ENCODE assay signal across 8 mouse cellular contexts in genomic region chr6:35256691-35257090, GRCm38 (mm10). TPM values are rescaled to one million over a fixed set of nuclear protein-coding genes. Genes with fewer than 3 reads are reported as not detected.
DNase-seq lines count a peak whose midpoint lies in the region; ATAC-seq lines count a peak whose summit lies in the region.

No protein-coding gene starts in this region.

- no peak overlapping the region for H3K4me2 ChIP-seq in midbrain, embryonic 14.5 days (ENCODE audit: low read length)
- no peak overlapping the region for H3K4me2 ChIP-seq in hindbrain, embryonic 12.5 days (replicated peaks)

- no peaks in the 10 kb centered on the region for H3K27me3 ChIP-seq in midbrain, embryonic 14.5 days (ENCODE audit: control insufficient read depth, insufficient read depth, low read length)
- no peaks in the 10 kb centered on the region for H3K27me3 ChIP-seq in hindbrain, embryonic 12.5 days

- H3K36me3 ChIP-seq in midbrain, embryonic 14.5 days (ENCODE audit: control insufficient read depth, insufficient read depth, low read length), result peaks cover 7% of the 10 kb centered on the region
- peaks cover 12% of the 10 kb centered on the region for H3K36me3 ChIP-seq in hindbrain, embryonic 12.5 days

- H3K4me1 ChIP-seq in midbrain, embryonic 14.5 days (ENCODE audit: control insufficient read depth, insufficient read depth, low read length), result peaks cover 23% of the 10 kb centered on the region
- peaks cover 27% of the 10 kb centered on the region for H3K4me1 ChIP-seq in hindbrain, embryonic 12.5 days

- H3K9ac ChIP-seq in midbrain, embryonic 14.5 days (replicated peaks; ENCODE audit: low read length), result no peak overlapping the region
- H3K9ac ChIP-seq in hindbrain, embryonic 12.5 days, result no peak overlapping the region

- H3K9me3 ChIP-seq in midbrain, embryonic 14.5 days (ENCODE audit: control insufficient read depth, low read length), result no peaks in the 10 kb centered on the region
- H3K9me3 ChIP-seq in hindbrain, embryonic 12.5 days (replicated peaks), result no peaks in the 10 kb centered on the region

- no peak overlapping the region for H3K4me3 ChIP-seq in midbrain, embryonic 14.5 days (replicated peaks; ENCODE audit: low read depth, low read length)
- H3K4me3 ChIP-seq in hindbrain, embryonic 12.5 days, result no peak overlapping the region

- H3K27ac ChIP-seq in midbrain, embryonic 14.5 days (replicated peaks; ENCODE audit: low read depth, low read length), result no peak overlapping the region
- no peak overlapping the region for H3K27ac ChIP-seq in hindbrain, embryonic 12.5 days

- peak; percentile 51 for ATAC-seq in common myeloid progenitor, adult 5-6 weeks (replicated peaks; ENCODE audit: low read depth, poor library complexity, severe bottlenecking)
- ATAC-seq in hematopoietic stem cell, adult 5-6 weeks (replicated peaks in 1 of 2; ENCODE audit: insufficient read depth in 1 of 2, low FRiP score in 2 of 2, low TSS enrichment in 1 of 2, low read depth in 1 of 2, poor library complexity in 2 of 2, severe bottlenecking in 2 of 2), result peak; percentile 46 to 47; a peak in 3 of 4 replicates
- peak; percentile 48 for ATAC-seq in megakaryocyte progenitor cell, adult 5-6 weeks (replicated peaks; ENCODE audit: poor library complexity)
- ATAC-seq in monocyte, adult 5-6 weeks (replicated peaks; ENCODE audit: insufficient number of reproducible peaks, low FRiP score, low TSS enrichment, poor library complexity, severe bottlenecking), result no peak
- no peak for ATAC-seq in midbrain, embryonic 14.5 days (ENCODE audit: low FRiP score, low TSS enrichment)
- ATAC-seq in hindbrain, embryonic 12.5 days (ENCODE audit: low FRiP score), result no peak

- 91% methylated on average over 7 of the region's 7 CpGs for WGBS in midbrain, embryonic 14.5 days
- whole genome bisulfite sequencing in hindbrain, embryonic 12.5 days, result 91% methylated on average over 7 of the region's 7 CpGs

- peak; percentile 64 for DNase-seq in urinary bladder, postnatal 25 days (ENCODE audit: low spot score)
- DNase-seq in urinary bladder, postnatal 10 days (ENCODE audit: low spot score), result no peak
- no peak for DNase-seq in midbrain, embryonic 14.5 days

RNA-seq across cellular contexts. Expression of gene Slc13a4, which starts 51.2 kb away (rescaled TPM):
- not detected in 2 replicates for total RNA-seq in common myeloid progenitor, adult 5-6 weeks (2017)
- not detected in 2 replicates for total RNA-seq in hematopoietic stem cell, adult 5-6 weeks (2017)
- not detected in 2 replicates for total RNA-seq in megakaryocyte progenitor cell, adult 5-6 weeks (2015)
- not detected in 2 replicates for total RNA-seq in megakaryocyte progenitor cell, adult 5-6 weeks (2017)
- total RNA-seq in monocyte, adult 5-6 weeks (2017), result not detected in 3 replicates
- polyA plus RNA-seq in midbrain, embryonic 14.5 days (2014; fragmentation: Nextera tagmentation; extraction: Ambion mirVana), result 0.19 and 3.3 TPM in 2 replicates
- polyA plus RNA-seq in hindbrain, embryonic 12.5 days (2016; fragmentation: Nextera tagmentation; extraction: Ambion mirVana), result 0.77 and 1.3 TPM in 2 replicates

Comparison
In these comparisons a context has a peak if more than half of its experiments do, and no peak if none do; other contexts are left out.
1. ATAC-seq: peak in common myeloid progenitor, adult 5-6 weeks (single experiment), hematopoietic stem cell, adult 5-6 weeks (2 of 2) and megakaryocyte progenitor cell, adult 5-6 weeks (single experiment); none in monocyte, adult 5-6 weeks (single experiment), midbrain, embryonic 14.5 days (single experiment) and hindbrain, embryonic 12.5 days (single experiment).